11 mouse cellular contexts compared by ENCODE assay signal in the genomic region with DNA sequence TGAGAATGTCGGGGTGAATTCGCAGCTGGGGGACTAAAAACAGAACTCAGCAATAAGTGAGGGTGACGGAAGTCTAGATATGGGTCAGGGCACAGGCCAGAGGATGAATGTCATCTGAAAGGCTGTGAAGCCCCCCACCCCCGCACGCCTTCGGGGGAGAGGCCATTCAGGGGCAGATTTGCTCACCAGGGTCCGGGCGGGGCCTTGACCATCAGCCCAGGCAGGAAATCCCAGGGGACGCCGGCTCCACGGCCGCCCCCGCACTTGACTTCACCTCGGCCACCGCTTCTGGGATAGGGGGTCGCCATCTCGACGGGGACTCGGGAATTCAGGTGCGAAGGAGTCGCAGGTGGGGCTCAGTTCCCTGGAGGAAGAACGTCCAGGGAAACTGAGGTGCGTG. TPM values are rescaled to one million over a fixed set of nuclear protein-coding genes. Genes with fewer than 3 reads are reported as not detected.
DNase-seq lines count a peak whose midpoint lies in the region; ATAC-seq and TF ChIP-seq lines count a peak whose summit lies in the region.
"Had no signal": no experiment of that assay in that cellular context is flagged by ENCODE, and none has a peak within 500 bp of the region (broad histone marks: within the 10 kb centered on the region; RNA-seq: fewer than 3 reads in every experiment).

No protein-coding gene starts in this region.

- WGBS in lung, embryonic 15.5 days = 3% methylated on average over 23 of the region's 23 CpGs
- WGBS in forebrain, postnatal 0 days = 6% methylated on average over 23 of the region's 23 CpGs
- WGBS in limb, embryonic 14.5 days = 4% methylated on average over 21 of the region's 23 CpGs
- WGBS in stomach, embryonic 16.5 days = 5% methylated on average over 23 of the region's 23 CpGs

- TF ChIP-seq CTCF in forebrain, postnatal 0 days (IDR thresholded peaks at IDR 0.05; ENCODE audit: low read depth) = no peak

- no peak for DNase-seq in lung, postnatal 25 days (ENCODE audit: low spot score)
- DNase-seq in forebrain, postnatal 0 days = no peak
- no peak for DNase-seq in limb, embryonic 14.5 days (ENCODE audit: low spot score)
- DNase-seq in gastrocnemius, adult 8-10 months (ENCODE audit: low spot score in 2 of 2) = no peak
- DNase-seq: kidney, postnatal 25 days; thymus, adult 2 months had no signal

- ATAC-seq in lung, embryonic 15.5 days (ENCODE audit: borderline replicate concordance, extremely low read depth, low FRiP score, low TSS enrichment) = no peak
- no peak for ATAC-seq in forebrain, postnatal 0 days
- no peak for ATAC-seq in limb, embryonic 14.5 days (ENCODE audit: low FRiP score, low read depth)
- no peak for ATAC-seq in stomach, embryonic 16.5 days (ENCODE audit: insufficient read depth, low FRiP score)
- ATAC-seq in cerebellum, adult (ENCODE audit: insufficient number of reproducible peaks, low FRiP score, low TSS enrichment) = no peak
- ATAC-seq: lung, postnatal 0 days; Patski had no signal

- no peak overlapping the region for H3K9ac ChIP-seq in lung, embryonic 15.5 days
- 0 out of 2 replicates have a peak overlapping the region, but pooled peaks have one; percentile 37 for H3K9ac ChIP-seq in forebrain, postnatal 0 days
- no peak overlapping the region for H3K9ac ChIP-seq in limb, embryonic 14.5 days (ENCODE audit: low read depth, low read length, severe bottlenecking)
- no peak overlapping the region; the same call in 1 of the 2 replicates for H3K9ac ChIP-seq in stomach, embryonic 16.5 days (ENCODE audit: low read length)

- peaks cover 17% of the 10 kb centered on the region for H3K4me1 ChIP-seq in lung, embryonic 15.5 days
- H3K4me1 ChIP-seq in forebrain, postnatal 0 days (ENCODE audit: insufficient read depth) = peaks cover 4% of the 10 kb centered on the region; the same call in 1 of the 2 replicates
- H3K4me1 ChIP-seq in limb, embryonic 14.5 days (ENCODE audit: control insufficient read depth, insufficient read depth, low read length) = peaks cover 13% of the 10 kb centered on the region
- H3K4me1 ChIP-seq in stomach, embryonic 16.5 days (ENCODE audit: control insufficient read depth, insufficient read depth, low read length) = peaks cover 18% of the 10 kb centered on the region; the same call in 1 of the 2 replicates

- no peak for TF ChIP-seq POLR2A in limb, embryonic 14.5 days (IDR thresholded peaks at IDR 0.05; ENCODE audit: borderline replicate concordance, extremely low read depth, insufficient read depth, insufficient read length)

- no peak overlapping the region for H3K27ac ChIP-seq in lung, embryonic 15.5 days
- H3K27ac ChIP-seq in forebrain, postnatal 0 days (ENCODE audit: low read depth, low read length) = no peak overlapping the region
- H3K27ac ChIP-seq in limb, embryonic 14.5 days (replicated peaks; ENCODE audit: low read depth, low read length) = no peak overlapping the region
- H3K27ac ChIP-seq in stomach, embryonic 16.5 days (ENCODE audit: low read length) = no peak overlapping the region

- H3K4me3 ChIP-seq in lung, embryonic 15.5 days = peak overlapping the region; percentile 14; the same call in 1 of the 2 replicates
- peak overlapping the region; percentile 32 for H3K4me3 ChIP-seq in forebrain, postnatal 0 days (ENCODE audit: low read depth, low read length)
- peak overlapping the region; percentile 23 for H3K4me3 ChIP-seq in limb, embryonic 14.5 days (replicated peaks; ENCODE audit: low read length)
- peak overlapping the region; percentile 39; the same call in 1 of the 2 replicates for H3K4me3 ChIP-seq in stomach, embryonic 16.5 days (replicated peaks; ENCODE audit: low read length)

- peak overlapping the region; percentile 56; the same call in 1 of the 2 replicates for H3K4me2 ChIP-seq in lung, embryonic 15.5 days
- H3K4me2 ChIP-seq in forebrain, postnatal 0 days (ENCODE audit: low read depth) = peak overlapping the region; percentile 53
- H3K4me2 ChIP-seq in limb, embryonic 14.5 days (replicated peaks; ENCODE audit: low read depth, low read length, severe bottlenecking) = no peak overlapping the region
- H3K4me2 ChIP-seq in stomach, embryonic 16.5 days (ENCODE audit: low read depth, low read length) = peak overlapping the region; percentile 24; the same call in 1 of the 2 replicates

- no peaks in the 10 kb centered on the region for H3K36me3 ChIP-seq in lung, embryonic 15.5 days
- H3K36me3 ChIP-seq in forebrain, postnatal 0 days (ENCODE audit: insufficient read depth) = no peaks in the 10 kb centered on the region
- H3K36me3 ChIP-seq in limb, embryonic 14.5 days (ENCODE audit: control insufficient read depth, insufficient read depth, low read length) = no peaks in the 10 kb centered on the region
- H3K36me3 ChIP-seq in stomach, embryonic 16.5 days (ENCODE audit: control insufficient read depth, insufficient read depth, low read length) = no peaks in the 10 kb centered on the region

- H3K9me3 ChIP-seq in lung, embryonic 15.5 days = no peaks in the 10 kb centered on the region
- H3K9me3 ChIP-seq in forebrain, postnatal 0 days (ENCODE audit: low read length) = no peaks in the 10 kb centered on the region
- no peaks in the 10 kb centered on the region for H3K9me3 ChIP-seq in limb, embryonic 14.5 days (ENCODE audit: control insufficient read depth, low read length)
- no peaks in the 10 kb centered on the region for H3K9me3 ChIP-seq in stomach, embryonic 16.5 days (replicated peaks; ENCODE audit: control insufficient read depth, low read length)

- peaks cover 74% of the 10 kb centered on the region for H3K27me3 ChIP-seq in lung, embryonic 15.5 days
- peaks cover 56% of the 10 kb centered on the region for H3K27me3 ChIP-seq in forebrain, postnatal 0 days (ENCODE audit: insufficient read depth, low read length)
- peaks cover 66% of the 10 kb centered on the region for H3K27me3 ChIP-seq in limb, embryonic 14.5 days (ENCODE audit: control insufficient read depth, insufficient read depth, low read length)
- peaks cover 64% of the 10 kb centered on the region for H3K27me3 ChIP-seq in stomach, embryonic 16.5 days (ENCODE audit: control insufficient read depth, insufficient read depth, low read length)

RNA-seq across cellular contexts. Expression of a gene that starts 2.2 kb away (rescaled TPM):
- polyA plus RNA-seq in lung, embryonic 15.5 days (2015; fragmentation: Nextera tagmentation; extraction: Ambion mirVana) = 0.21 and 0.26 TPM in 2 replicates
- 10.1 and 10.2 TPM in 2 replicates for total RNA-seq in forebrain, postnatal 0 days (2014; rRNA removed)
- 12.6 and 14.7 TPM in 2 replicates for polyA plus RNA-seq in forebrain, postnatal 0 days (2015; fragmentation: Nextera tagmentation; extraction: Ambion mirVana)
- polyA plus RNA-seq in limb, embryonic 14.5 days (2012; rRNA removed) = 0.03 TPM in 2 replicates
- 0.15 and 0.21 TPM in 2 replicates for polyA plus RNA-seq in limb, embryonic 14.5 days (2014; fragmentation: Nextera tagmentation; extraction: Ambion mirVana)
- polyA plus RNA-seq in stomach, embryonic 16.5 days (2015; fragmentation: Nextera tagmentation; extraction: Ambion mirVana) = 0.19 and 0.26 TPM in 2 replicates
- total RNA-seq in gastrocnemius, adult 8-10 months (2022) = not detected

RNA-seq across cellular contexts. Expression of a gene that starts 22.7 kb away (rescaled TPM):
- polyA plus RNA-seq in lung, embryonic 15.5 days (2015; fragmentation: Nextera tagmentation; extraction: Ambion mirVana) = 43.2 and 48.5 TPM in 2 replicates
- 40.1 and 61.2 TPM in 2 replicates for total RNA-seq in forebrain, postnatal 0 days (2014; rRNA removed)
- 105 and 130 TPM in 2 replicates for polyA plus RNA-seq in forebrain, postnatal 0 days (2015; fragmentation: Nextera tagmentation; extraction: Ambion mirVana)
- 32.8 and 41.6 TPM in 2 replicates for polyA plus RNA-seq in limb, embryonic 14.5 days (2012; rRNA removed)
- 42.7 and 51.3 TPM in 2 replicates for polyA plus RNA-seq in limb, embryonic 14.5 days (2014; fragmentation: Nextera tagmentation; extraction: Ambion mirVana)
- polyA plus RNA-seq in stomach, embryonic 16.5 days (2015; fragmentation: Nextera tagmentation; extraction: Ambion mirVana) = 38.4 and 44.2 TPM in 2 replicates
- 10 to 100 TPM; 54.7 to 73.2 (median 60.1) TPM for total RNA-seq in gastrocnemius, adult 8-10 months (2022)

Comparison
In these comparisons a context has a peak if more than half of its experiments do, and no peak if none do; other contexts are left out.
1. RNA of a gene that starts 2.2 kb away (polyA plus RNA-seq): 12.6 to 14.7 TPM in forebrain, postnatal 0 days; 0.19 to 0.26 TPM in stomach, embryonic 16.5 days, 0.21 to 0.26 TPM in lung, embryonic 15.5 days and 0.03 to 0.21 TPM in limb, embryonic 14.5 days; every median in the first group is over 10 times any median in the second.
2. Peak in every context shown above with its lines, with median percentiles within 50 percentile points of each other: H3K4me3 ChIP-seq.